8 mouse cellular contexts compared by ENCODE assay signal in genomic region chr6:8777411-8778295, GRCm38 (mm10). TPM values are rescaled to one million over a fixed set of nuclear protein-coding genes. Genes with fewer than 3 reads are reported as not detected.
DNase-seq lines count a peak whose midpoint lies in the region; ATAC-seq lines count a peak whose summit lies in the region.

No protein-coding gene starts in this region.

- H3K4me3 ChIP-seq in hindbrain, embryonic 13.5 days, result peak overlapping the region; percentile 80
- peak overlapping the region; percentile 70 for H3K4me3 ChIP-seq in lung, embryonic 16.5 days (ENCODE audit: low read length)

- H3K9ac ChIP-seq in hindbrain, embryonic 13.5 days, result peak overlapping the region; percentile 89
- H3K9ac ChIP-seq in lung, embryonic 16.5 days (ENCODE audit: low read length), result peak overlapping the region; percentile 75

- H3K4me1 ChIP-seq in hindbrain, embryonic 13.5 days (replicated peaks), result peaks cover 10% of the 10 kb centered on the region
- peaks cover 6% of the 10 kb centered on the region; the same call in 1 of the 2 replicates for H3K4me1 ChIP-seq in lung, embryonic 16.5 days (replicated peaks; ENCODE audit: control insufficient read depth, insufficient read depth, low read length)

- H3K27ac ChIP-seq in hindbrain, embryonic 13.5 days, result peak overlapping the region; percentile 90
- peak overlapping the region; percentile 74 for H3K27ac ChIP-seq in lung, embryonic 16.5 days (ENCODE audit: low read length)

- peak; percentile 85 for DNase-seq in ZHBTc4 (ENCODE audit: low read depth, low spot score)
- DNase-seq in cerebellum, adult 9-11 months, result peak; percentile 81
- peak; percentile 58 for DNase-seq in frontal cortex, postnatal 14 days (ENCODE audit: low spot score in 2 of 2)
- DNase-seq in layer of hippocampus, postnatal 14 days (ENCODE audit: low spot score in 2 of 2), result peak; percentile 64 to 72
- peak; percentile 23 for DNase-seq in ovary, postnatal 14 days (ENCODE audit: low spot score)
- no peak for DNase-seq in T-cell, adult 2 months (ENCODE audit: low spot score)

- H3K9me3 ChIP-seq in hindbrain, embryonic 13.5 days, result no peaks in the 10 kb centered on the region
- no peaks in the 10 kb centered on the region for H3K9me3 ChIP-seq in lung, embryonic 16.5 days (ENCODE audit: control insufficient read depth, low read length)

- peak overlapping the region; percentile 91 for H3K4me2 ChIP-seq in hindbrain, embryonic 13.5 days
- H3K4me2 ChIP-seq in lung, embryonic 16.5 days (ENCODE audit: low read depth, low read length), result peak overlapping the region; percentile 87

- WGBS in hindbrain, embryonic 13.5 days, result under 1% methylated on average over 56 of the region's 69 CpGs
- WGBS in lung, embryonic 16.5 days, result under 1% methylated on average over 52 of the region's 69 CpGs

- no peaks in the 10 kb centered on the region for H3K36me3 ChIP-seq in hindbrain, embryonic 13.5 days
- H3K36me3 ChIP-seq in lung, embryonic 16.5 days (ENCODE audit: control insufficient read depth, insufficient read depth, low read length), result no peaks in the 10 kb centered on the region

- ATAC-seq in hindbrain, embryonic 13.5 days (ENCODE audit: low FRiP score), result peak; percentile 94
- peak; percentile 94 for ATAC-seq in lung, embryonic 16.5 days (ENCODE audit: low read depth)

- peaks cover 12% of the 10 kb centered on the region; the same call in 1 of the 2 replicates for H3K27me3 ChIP-seq in hindbrain, embryonic 13.5 days
- H3K27me3 ChIP-seq in lung, embryonic 16.5 days (ENCODE audit: control insufficient read depth, insufficient read depth, low read depth, low read length), result no peaks in the 10 kb centered on the region; the same call in 1 of the 2 replicates

RNA-seq across cellular contexts. Expression of gene Ica1, which starts 0.6 kb away (rescaled TPM):
- 48.1 and 54.4 TPM in 2 replicates for polyA plus RNA-seq in hindbrain, embryonic 13.5 days (2015; fragmentation: Nextera tagmentation; extraction: Ambion mirVana)
- 10 to 100 TPM; 52.1 to 57.8 TPM for total RNA-seq in layer of hippocampus, postnatal 14 days (2021)
- polyA plus RNA-seq in lung, embryonic 16.5 days (2015; fragmentation: Nextera tagmentation; extraction: Ambion mirVana), result 39.8 and 40.6 TPM in 2 replicates
